Mouse (Mus musculus): Measurements from ENCODE around the gene Grb2.

The Grb2 gene

GRCm38 (mm10) chr11:115682411-115682810 lies 26.0 kb downstream of the Grb2 start:
- ChIA-PET CTCF (interaction anchor here in 1 of 4 experiments (1.0 kb wide), 1 partner anchor 23 kb away, joined by 3 read pairs; no protein-coding TSS in a partner anchor), POLR2A (interaction anchor here in 1 of 4 experiments (1.1 to 6.1 kb wide), 5 partner anchors 8 to 44 kb away, joined by 5 to 27 read pairs (median 9); no protein-coding TSS in a partner anchor)

GRCm38 (mm10) chr11:115679554-115680238 lies 28.7 kb downstream of the Grb2 start:
- ChIA-PET CTCF (interaction anchor here in 3 of 4 experiments (0.6 to 1.7 kb wide), 10 partner anchors 12 to 142 kb away, joined by 3 to 7 read pairs (median 3); no protein-coding TSS in a partner anchor), POLR2A (interaction anchor here in 3 of 4 experiments (0.7 to 6.1 kb wide), 12 partner anchors 8 to 345 kb away, joined by 3 to 27 read pairs (median 4); partner anchors contain the start of gene Grb2 (in 1 of the 3))

GRCm38 (mm10) chr11:115678861-115679260 lies 29.5 kb downstream of the Grb2 start:
- CTCF ChIA-PET, result interaction anchor here in 1 of 4 experiments (0.6 to 0.9 kb wide), 3 partner anchors 11 to 1207 kb away, joined by 3 to 6 read pairs (median 3); no protein-coding TSS in a partner anchor

GRCm38 (mm10) chr11:115677511-115677910 lies 30.9 kb downstream of the Grb2 start:
- POLR2A ChIA-PET, result interaction anchor here in 1 of 4 experiments (6.1 kb wide), 1 partner anchor 22 kb away, joined by 27 read pairs; no protein-coding TSS in a partner anchor
- CTCF ChIA-PET, result no interaction called here

More at GRCm38 (mm10) chr11:115678861-115679260, 29.5 kb downstream of the Grb2 start:
- POLR2A ChIA-PET, result interaction anchor here in 2 of 4 experiments (1.1 to 6.1 kb wide), 6 partner anchors 9 to 41 kb away, joined by 4 to 27 read pairs (median 5); partner anchors contain the start of gene Grb2 (in 1 of the 2)

GRCm38 (mm10) chr11:115676738-115677137 lies 31.7 kb downstream of the Grb2 start:
- ChIA-PET CTCF (no interaction called here), POLR2A (no interaction called here)

GRCm38 (mm10) chr11:115674235-115674865 lies 34.0 kb downstream of the Grb2 start:
- CTCF ChIA-PET, result interaction anchor here in 1 of 4 experiments (1.2 kb wide), 1 partner anchor 25 kb away, joined by 3 read pairs; no protein-coding TSS in a partner anchor
- POLR2A ChIA-PET, result interaction anchor here in 3 of 4 experiments (0.5 to 2.6 kb wide), 22 partner anchors 9 to 206 kb away, joined by 3 to 11 read pairs (median 3); partner anchors contain the start of genes Grb2 (in 3 of the 3) and Mif4gd (in 1 of the 3)

- ChIA-PET CTCF (interaction anchor here in 1 of 4 experiments (1.2 kb wide), 1 partner anchor 25 kb away, joined by 3 read pairs; no protein-coding TSS in a partner anchor), POLR2A (interaction anchor here in 3 of 4 experiments (0.5 to 2.6 kb wide), 23 partner anchors 8 to 161 kb away, joined by 3 to 11 read pairs (median 3); partner anchors contain the start of genes Grb2 (in 3 of the 3) and Mif4gd (in 1 of the 3))
These were observed 34.7 kb downstream of the Grb2 start for GRCm38 (mm10) chr11:115673471-115674234.

GRCm38 (mm10) chr11:115672226-115672987 lies 36.0 kb downstream of the Grb2 start:
- ChIA-PET POLR2A (interaction anchor here in 2 of 4 experiments (0.6 to 2.6 kb wide), 17 partner anchors 9 to 101 kb away, joined by 3 to 11 read pairs (median 3); partner anchors contain the start of gene Mif4gd (in 1 of the 2)), CTCF (interaction anchor here in 3 of 4 experiments (0.6 to 1.6 kb wide), 5 partner anchors 8 to 490 kb away, joined by 3 to 6 read pairs (median 3); no protein-coding TSS in a partner anchor)

GRCm38 (mm10) chr11:115670451-115671050 lies 37.8 kb downstream of the Grb2 start:
- ChIA-PET POLR2A (interaction anchor here in 1 of 4 experiments (0.7 to 1.5 kb wide), 3 partner anchors 11 to 31 kb away, joined by 3 to 4 read pairs (median 4); no protein-coding TSS in a partner anchor), CTCF (interaction anchor here in 2 of 4 experiments (0.6 kb wide), 2 partner anchors 154 to 316 kb away, joined by 3 to 6 read pairs; no protein-coding TSS in a partner anchor)

- CTCF ChIA-PET, result interaction anchor here in 2 of 4 experiments (0.6 to 1.0 kb wide), 4 partner anchors 9 to 461 kb away, joined by 3 to 6 read pairs (median 4); no protein-coding TSS in a partner anchor
- POLR2A ChIA-PET, result interaction anchor here (0.5 to 2.1 kb wide), 9 partner anchors 9 to 869 kb away, joined by 3 to 11 read pairs (median 4); no protein-coding TSS in a partner anchor
These were observed 44.6 kb downstream of the Grb2 start for GRCm38 (mm10) chr11:115663676-115664335.

GRCm38 (mm10) chr11:115660376-115660775 lies 48.0 kb downstream of the Grb2 start:
- POLR2A ChIA-PET, result interaction anchor here in 1 of 4 experiments (0.7 to 2.3 kb wide), 5 partner anchors 10 to 154 kb away, joined by 3 to 5 read pairs (median 4); partner anchors contain the start of gene Tsen54
- CTCF ChIA-PET, result interaction anchor here in 1 of 4 experiments (1.0 kb wide), 2 partner anchors 29 to 48 kb away, joined by 3 read pairs; partner anchors contain the start of gene Mif4gd

GRCm38 (mm10) chr11:115658521-115658920 lies 49.9 kb downstream of the Grb2 start:
- ChIA-PET POLR2A (interaction anchor here in 2 of 4 experiments (0.7 to 2.3 kb wide), 7 partner anchors 8 to 196 kb away, joined by 3 to 5 read pairs (median 3); partner anchors contain the start of gene Grb2 (in 1 of the 2)), CTCF (interaction anchor here in 2 of 4 experiments (0.6 kb wide), 2 partner anchors 40 to 321 kb away, joined by 3 to 6 read pairs; no protein-coding TSS in a partner anchor)

- ChIA-PET CTCF (interaction anchor here in 2 of 4 experiments (0.5 to 0.9 kb wide), 2 partner anchors 25 to 43 kb away, joined by 3 to 4 read pairs; no protein-coding TSS in a partner anchor), POLR2A (interaction anchor here in 1 of 4 experiments (1.1 kb wide), 1 partner anchor 9 kb away, joined by 4 read pairs; no protein-coding TSS in a partner anchor)
These were observed 54.3 kb downstream of the Grb2 start for GRCm38 (mm10) chr11:115654128-115654527.

GRCm38 (mm10) chr11:115653194-115653593 lies 55.2 kb downstream of the Grb2 start:
- POLR2A ChIA-PET, result interaction anchor here in 1 of 4 experiments (1.0 to 6.3 kb wide), 4 partner anchors 9 to 81 kb away, joined by 3 to 54 read pairs (median 4); no protein-coding TSS in a partner anchor
- CTCF ChIA-PET, result interaction anchor here in 1 of 4 experiments (0.9 to 1.3 kb wide), 2 partner anchors 26 to 69 kb away, joined by 3 read pairs; no protein-coding TSS in a partner anchor

GRCm38 (mm10) chr11:115651680-115652079 lies 56.7 kb downstream of the Grb2 start:
- ChIA-PET POLR2A (interaction anchor here in 2 of 4 experiments (0.6 to 6.3 kb wide), 10 partner anchors 8 to 369 kb away, joined by 3 to 54 read pairs (median 4); no protein-coding TSS in a partner anchor), CTCF (interaction anchor here in 2 of 4 experiments (0.6 to 1.2 kb wide), 4 partner anchors 15 to 65 kb away, joined by 3 to 4 read pairs (median 3); no protein-coding TSS in a partner anchor)
